Mouse (Mus musculus): ENCODE measurements around the gene Tmcc1. TPM values are rescaled to one million over a fixed set of nuclear protein-coding genes. Genes with fewer than 3 reads are reported as not detected.
A peak's percentile ranks its signal among the peaks of the same experiment; 100 is the strongest.
"Not testable (repeated sequence)": the region's sequence is repeated elsewhere in the genome, so short reads cannot be mapped to it uniquely, and the experiment has no call there.

The Tmcc1 gene
- total RNA-seq, 1 experiment from 2014 or later = 102 TPM

DNA sequence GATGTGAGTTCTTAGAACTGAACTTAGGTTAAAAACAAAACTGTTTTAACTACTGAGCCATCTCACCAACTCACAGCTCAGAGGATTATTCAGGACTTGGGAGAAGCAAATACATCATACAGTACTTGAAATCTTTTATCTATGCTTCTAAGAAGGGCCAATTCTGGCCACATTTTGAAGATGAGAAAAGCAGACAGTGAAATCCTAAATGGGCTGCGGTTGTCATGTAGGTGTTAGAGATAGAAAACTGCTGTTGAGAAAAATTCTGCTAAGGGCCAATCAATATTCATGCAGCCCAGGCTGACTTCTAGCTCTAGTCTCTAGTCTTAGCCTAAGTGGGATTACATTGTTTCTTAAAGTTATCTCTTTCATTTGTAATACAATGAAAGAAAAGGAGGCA, 26.9 kb downstream of the Tmcc1 start:
- ATAC-seq (replicated peaks; ENCODE audit: insufficient number of reproducible peaks, low FRiP score, low TSS enrichment, poor library complexity, severe bottlenecking) = no peak

DNA sequence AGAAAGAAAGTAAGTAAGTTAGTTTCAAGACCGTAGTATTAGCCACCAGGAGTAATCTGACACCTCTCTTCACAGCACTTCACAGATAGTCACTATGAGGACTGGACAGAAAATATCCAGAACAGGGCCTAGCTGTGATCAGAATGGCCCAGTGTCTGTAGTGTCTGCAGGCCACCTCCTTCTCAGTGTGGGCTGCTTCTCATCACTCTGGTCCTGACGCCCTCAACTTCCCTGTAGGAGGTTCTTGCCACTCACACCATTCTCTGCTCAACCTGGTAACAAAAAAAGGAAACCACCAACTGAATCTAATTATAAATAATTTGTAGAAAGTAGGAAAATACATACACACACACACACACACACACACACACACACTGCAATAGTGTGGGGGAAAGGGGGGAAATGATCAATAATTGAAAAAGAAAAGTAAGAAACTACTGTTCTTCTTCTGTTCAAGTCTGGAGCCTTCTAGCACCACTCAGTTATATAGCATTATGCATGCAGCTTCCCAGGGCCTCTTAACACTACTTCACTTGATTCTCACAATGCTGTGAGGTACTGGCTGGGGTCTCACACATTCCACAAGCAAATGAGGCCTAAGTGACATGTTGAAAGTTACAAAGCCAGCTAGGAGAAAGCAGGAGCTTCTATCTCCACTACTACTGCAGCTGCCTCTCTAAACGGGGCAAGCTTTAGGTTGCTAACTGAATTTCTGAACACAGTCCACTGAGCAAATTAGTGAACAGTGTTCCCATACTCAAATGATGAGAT, 38.2 kb downstream of the Tmcc1 start:
- no peak for ATAC-seq (replicated peaks; ENCODE audit: insufficient number of reproducible peaks, low FRiP score, low TSS enrichment, poor library complexity, severe bottlenecking)

DNA sequence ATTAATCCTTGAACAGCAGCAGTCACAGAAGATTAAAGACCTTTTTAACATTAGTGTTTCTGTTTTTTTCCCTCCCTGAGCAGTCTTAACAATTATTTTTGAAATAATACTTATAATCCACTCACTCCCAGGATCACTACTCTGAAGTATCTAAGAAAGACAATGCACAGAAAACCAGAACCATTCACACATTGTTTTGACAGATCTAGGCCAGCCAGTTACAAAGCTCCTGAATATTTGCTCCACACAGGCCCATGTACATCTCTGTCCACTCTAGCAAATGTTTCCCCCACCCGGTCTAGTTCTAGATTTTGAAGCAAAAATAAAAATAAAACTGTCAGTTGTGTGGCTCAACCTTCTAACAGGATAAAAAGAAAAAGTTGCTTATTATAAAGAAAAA, 45.9 kb downstream of the Tmcc1 start:
- no peak for ATAC-seq (replicated peaks; ENCODE audit: insufficient number of reproducible peaks, low FRiP score, low TSS enrichment, poor library complexity, severe bottlenecking)

GRCm38 (mm10) chr6:116141696-116142095, 51.6 kb downstream of the Tmcc1 start:
- ATAC-seq (replicated peaks; ENCODE audit: insufficient number of reproducible peaks, low FRiP score, low TSS enrichment, poor library complexity, severe bottlenecking) = no peak

DNA sequence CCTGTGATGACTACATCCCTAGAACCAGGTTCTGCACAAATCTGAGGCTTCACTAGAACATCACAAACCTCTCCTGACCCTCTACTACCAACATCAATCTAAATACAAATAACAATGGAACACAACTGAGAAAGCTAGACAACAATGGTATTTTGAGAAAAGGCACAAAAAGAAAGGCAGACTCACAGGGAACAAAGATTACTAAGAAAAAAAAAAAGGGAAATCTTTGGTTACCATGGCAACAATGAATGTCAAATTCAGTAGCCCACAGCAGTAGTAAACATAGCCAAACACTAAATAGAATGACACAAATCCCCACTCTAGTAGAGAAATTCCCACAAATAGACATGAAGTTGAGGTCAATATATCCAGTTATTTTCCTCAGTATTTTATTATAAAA, 52.5 kb downstream of the Tmcc1 start:
- ATAC-seq (replicated peaks; ENCODE audit: insufficient number of reproducible peaks, low FRiP score, low TSS enrichment, poor library complexity, severe bottlenecking) = no peak

GRCm38 (mm10) chr6:116139143-116139856, 54.0 kb downstream of the Tmcc1 start:
- no peak for ATAC-seq (replicated peaks; ENCODE audit: insufficient number of reproducible peaks, low FRiP score, low TSS enrichment, poor library complexity, severe bottlenecking)

GRCm38 (mm10) chr6:116135971-116136632, 57.2 kb downstream of the Tmcc1 start:
- peak; percentile 34 for ATAC-seq (replicated peaks; ENCODE audit: insufficient number of reproducible peaks, low FRiP score, low TSS enrichment, poor library complexity, severe bottlenecking)

GRCm38 (mm10) chr6:116133756-116134155, 59.5 kb downstream of the Tmcc1 start:
- ATAC-seq (replicated peaks; ENCODE audit: insufficient number of reproducible peaks, low FRiP score, low TSS enrichment, poor library complexity, severe bottlenecking) = peak; percentile 76

DNA sequence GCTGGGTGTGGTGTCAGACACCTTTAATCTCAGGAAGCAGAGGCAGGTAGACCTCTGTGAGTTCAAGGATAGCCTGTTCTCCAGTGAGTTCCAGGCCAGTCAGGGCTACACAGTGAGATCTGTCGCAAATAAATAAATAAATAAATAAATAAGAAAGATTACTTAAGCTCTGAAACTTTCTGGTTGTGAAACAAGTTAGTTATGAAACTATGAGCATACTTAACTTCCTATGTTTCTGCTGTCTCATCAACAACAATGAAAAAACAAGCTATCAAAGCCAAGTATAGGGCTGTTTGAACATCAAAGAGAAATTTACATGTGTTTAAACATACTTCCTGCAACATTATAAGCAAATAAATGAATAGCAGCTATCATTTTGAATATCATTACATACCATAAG, 61.5 kb downstream of the Tmcc1 start:
- ATAC-seq (replicated peaks; ENCODE audit: insufficient number of reproducible peaks, low FRiP score, low TSS enrichment, poor library complexity, severe bottlenecking) = peak; percentile 81

DNA sequence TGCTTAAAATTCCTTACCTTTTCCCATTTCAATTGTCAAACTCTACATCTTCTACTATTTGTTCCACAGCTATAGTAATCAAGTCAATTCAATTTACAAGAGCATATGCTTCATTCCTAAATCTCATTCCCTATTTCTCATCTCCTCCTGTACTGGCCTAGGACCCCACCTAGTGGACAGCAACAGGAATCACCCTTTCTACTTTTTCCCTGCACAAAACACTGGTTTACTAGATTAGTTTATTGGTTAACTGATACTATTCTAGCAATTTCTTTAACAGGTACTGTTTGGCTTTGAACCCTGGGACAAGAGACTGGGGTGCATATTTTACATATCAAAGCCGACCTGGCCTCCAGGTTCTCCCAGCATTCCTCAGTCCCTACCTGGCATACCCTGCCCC, 64.6 kb downstream of the Tmcc1 start:
- no peak for ATAC-seq (replicated peaks; ENCODE audit: insufficient number of reproducible peaks, low FRiP score, low TSS enrichment, poor library complexity, severe bottlenecking)

DNA sequence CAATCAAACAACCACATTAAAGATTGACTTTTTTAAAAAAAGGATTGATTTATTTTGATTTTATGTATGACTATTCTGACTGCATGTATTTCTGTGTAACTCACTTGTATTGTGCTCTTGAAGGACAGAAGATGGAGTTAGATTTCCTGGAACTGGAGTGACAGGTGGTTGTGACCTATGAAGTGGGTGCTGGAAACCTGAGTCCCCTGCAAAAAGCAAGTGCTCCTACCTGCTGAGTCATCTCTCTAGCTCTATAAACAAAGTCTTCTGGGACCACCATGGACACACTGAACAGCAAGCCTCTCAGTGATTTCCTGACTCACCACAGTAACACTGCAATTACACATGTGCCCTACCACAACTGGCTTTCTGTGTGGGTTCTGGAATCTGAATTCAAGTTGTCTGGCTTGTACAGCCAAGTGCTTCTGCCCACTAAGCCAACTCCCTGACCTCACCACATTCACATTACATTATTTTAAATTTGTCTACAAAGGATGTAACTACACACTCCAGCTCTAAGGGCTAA, 65.3 kb downstream of the Tmcc1 start:
- no peak for ATAC-seq (replicated peaks; ENCODE audit: insufficient number of reproducible peaks, low FRiP score, low TSS enrichment, poor library complexity, severe bottlenecking)

DNA sequence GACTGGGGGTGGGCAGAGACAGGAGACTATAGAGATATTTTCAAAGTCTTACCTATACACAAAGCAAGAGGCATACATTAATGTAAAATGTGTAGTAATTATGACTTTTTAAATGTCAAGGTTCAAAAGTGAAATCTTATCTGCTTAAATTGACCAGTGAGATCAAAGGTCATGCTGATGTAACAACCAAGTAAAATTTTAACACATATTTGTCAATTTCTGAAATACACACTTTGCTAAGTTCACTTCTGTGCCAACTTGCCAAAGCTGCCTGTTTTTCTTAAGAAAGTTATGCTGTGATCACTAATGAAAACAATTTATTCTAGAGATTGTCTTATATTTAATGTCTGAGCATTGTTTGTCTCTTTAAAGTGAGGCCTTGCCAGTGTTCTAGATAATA, 66.7 kb downstream of the Tmcc1 start:
- ATAC-seq (replicated peaks; ENCODE audit: insufficient number of reproducible peaks, low FRiP score, low TSS enrichment, poor library complexity, severe bottlenecking) = no peak

GRCm38 (mm10) chr6:116122881-116123280, 70.4 kb downstream of the Tmcc1 start:
- no peak for ATAC-seq (replicated peaks; ENCODE audit: insufficient number of reproducible peaks, low FRiP score, low TSS enrichment, poor library complexity, severe bottlenecking)

GRCm38 (mm10) chr6:116119669-116120068, 73.6 kb downstream of the Tmcc1 start:
- no peak for ATAC-seq (replicated peaks; ENCODE audit: insufficient number of reproducible peaks, low FRiP score, low TSS enrichment, poor library complexity, severe bottlenecking)

DNA sequence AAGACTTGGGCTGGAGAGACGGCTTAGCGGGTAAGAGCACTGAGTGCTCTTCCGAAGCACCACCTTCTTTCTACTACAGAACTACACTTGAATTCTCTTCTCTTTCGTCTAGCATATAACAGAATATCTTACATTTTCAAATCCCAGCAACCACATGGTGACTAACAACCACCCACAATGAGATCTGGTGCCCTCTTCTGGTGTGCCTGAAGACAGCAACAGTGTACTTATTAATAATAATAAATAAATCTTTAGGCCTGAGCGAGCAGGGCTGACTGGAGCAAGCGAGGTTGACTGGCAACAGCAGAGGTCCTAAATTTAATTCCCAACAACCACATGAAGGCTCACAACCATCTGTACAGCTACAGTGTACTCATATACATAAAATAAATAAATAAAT, 76.7 kb downstream of the Tmcc1 start:
- not testable (repeated sequence) for ATAC-seq (replicated peaks; ENCODE audit: insufficient number of reproducible peaks, low FRiP score, low TSS enrichment, poor library complexity, severe bottlenecking)

DNA sequence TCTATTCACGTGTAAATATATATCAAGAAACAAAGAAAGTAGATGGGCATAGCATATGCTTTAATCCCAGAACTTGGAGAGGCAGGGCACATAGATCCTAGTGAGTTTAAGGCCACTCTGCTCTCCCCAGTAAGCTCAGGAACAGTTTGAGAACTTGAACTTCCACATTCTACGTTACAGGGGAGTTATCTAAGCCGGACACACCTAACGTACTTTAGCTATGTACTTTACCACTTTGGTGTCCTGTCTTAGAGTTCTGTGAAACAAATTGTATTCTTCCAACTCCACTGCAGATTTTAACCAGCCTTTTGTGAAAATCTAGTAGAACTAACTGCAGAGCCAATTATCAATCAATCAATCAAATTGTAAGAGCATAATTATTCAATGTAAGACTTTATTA, 82.7 kb downstream of the Tmcc1 start:
- ATAC-seq (replicated peaks; ENCODE audit: insufficient number of reproducible peaks, low FRiP score, low TSS enrichment, poor library complexity, severe bottlenecking) = no peak

DNA sequence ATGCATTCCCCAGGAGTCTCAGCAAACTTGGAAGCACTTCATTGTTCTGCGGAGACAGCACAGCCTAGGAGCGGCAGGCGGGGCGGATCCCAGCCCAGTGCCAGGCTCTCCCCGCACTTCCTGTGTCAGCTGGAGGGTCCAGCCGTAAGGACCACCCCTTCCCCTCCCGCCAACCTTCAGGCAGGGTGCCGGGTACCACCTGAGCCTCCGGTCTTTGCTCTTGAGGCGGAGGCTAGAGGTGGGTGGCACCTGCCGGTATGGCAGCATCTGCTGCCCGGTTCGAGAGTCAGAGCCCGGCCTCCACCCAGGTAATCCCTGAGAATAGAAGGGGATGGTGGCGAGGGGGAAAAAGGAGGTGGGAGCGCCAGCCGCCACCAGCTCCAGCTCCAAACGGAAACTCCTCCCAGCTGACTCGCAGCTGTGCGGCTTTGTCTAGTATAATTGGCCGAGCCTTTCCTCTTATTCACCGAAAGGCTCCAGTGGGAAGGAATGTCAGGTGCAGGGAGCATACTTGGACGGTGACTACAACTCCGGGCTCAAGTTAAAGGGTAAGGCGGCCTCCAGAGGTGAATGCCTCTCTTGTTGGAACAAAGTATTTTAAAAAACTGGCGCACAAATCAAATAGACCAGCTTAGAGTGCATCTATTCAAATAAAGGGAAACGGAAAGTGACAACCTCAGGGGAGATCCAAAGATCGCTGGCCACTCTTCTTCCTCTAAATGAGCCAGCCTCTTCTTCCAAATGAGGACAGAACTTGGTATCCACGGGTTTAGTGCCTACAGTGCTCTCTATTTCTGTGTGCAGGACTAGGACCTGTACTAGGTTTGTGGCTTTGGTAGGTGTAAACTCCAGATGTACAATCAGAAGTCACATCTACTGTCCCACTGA, 85.6 kb downstream of the Tmcc1 start:
- peak; percentile 35 for ATAC-seq (replicated peaks; ENCODE audit: insufficient number of reproducible peaks, low FRiP score, low TSS enrichment, poor library complexity, severe bottlenecking)

GRCm38 (mm10) chr6:116106967-116107470, 86.3 kb downstream of the Tmcc1 start:
- no peak for ATAC-seq (replicated peaks; ENCODE audit: insufficient number of reproducible peaks, low FRiP score, low TSS enrichment, poor library complexity, severe bottlenecking)
